Mouse (Mus musculus): ENCODE results near the gene AC161166.1.
"Not testable (repeated sequence)": the region's sequence is repeated elsewhere in the genome, so short reads cannot be mapped to it uniquely, and the experiment has no call there.

AC161166.1 gene

DNA sequence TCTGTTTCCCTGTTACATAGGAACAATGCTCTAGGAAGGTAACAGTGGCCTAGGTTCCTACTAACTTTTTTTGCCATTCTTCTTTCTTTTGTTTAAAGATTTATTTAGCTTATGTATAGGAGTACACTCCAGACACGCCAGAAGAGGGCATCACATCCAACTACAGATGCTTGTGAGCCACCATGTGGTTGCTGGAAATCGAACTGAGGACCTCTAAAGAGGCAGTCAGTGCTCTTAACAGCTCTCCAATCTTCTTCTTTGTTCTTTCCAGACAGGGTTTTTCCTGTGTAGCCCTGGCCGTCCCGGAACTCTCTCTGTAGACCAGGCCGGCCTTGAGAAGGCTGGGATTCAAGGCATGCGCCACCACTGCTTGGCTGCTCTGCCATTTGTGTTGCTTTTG is 12.7 kb upstream of the AC161166.1 start:
- no peak for DNase-seq

DNA sequence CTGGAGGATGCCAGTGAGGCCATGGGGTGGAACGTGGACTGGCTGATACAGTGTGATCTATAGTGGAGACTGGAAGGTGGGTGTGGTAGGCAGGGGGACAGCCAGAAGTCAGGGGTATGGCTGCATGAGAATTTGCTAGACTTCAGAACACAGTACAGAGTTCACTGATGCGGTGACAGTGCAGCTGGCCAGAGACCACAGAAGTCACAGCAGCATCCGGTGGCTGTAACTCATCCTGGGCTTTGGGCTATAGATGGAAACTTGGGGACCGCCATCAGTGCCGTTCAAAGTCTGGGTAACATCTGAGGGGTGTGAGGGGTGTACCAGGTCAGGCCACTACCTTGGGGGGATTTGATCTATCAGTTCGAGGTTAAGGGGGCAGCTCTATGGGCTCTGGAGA is 11.5 kb upstream of the AC161166.1 start:
- no peak for DNase-seq

DNA sequence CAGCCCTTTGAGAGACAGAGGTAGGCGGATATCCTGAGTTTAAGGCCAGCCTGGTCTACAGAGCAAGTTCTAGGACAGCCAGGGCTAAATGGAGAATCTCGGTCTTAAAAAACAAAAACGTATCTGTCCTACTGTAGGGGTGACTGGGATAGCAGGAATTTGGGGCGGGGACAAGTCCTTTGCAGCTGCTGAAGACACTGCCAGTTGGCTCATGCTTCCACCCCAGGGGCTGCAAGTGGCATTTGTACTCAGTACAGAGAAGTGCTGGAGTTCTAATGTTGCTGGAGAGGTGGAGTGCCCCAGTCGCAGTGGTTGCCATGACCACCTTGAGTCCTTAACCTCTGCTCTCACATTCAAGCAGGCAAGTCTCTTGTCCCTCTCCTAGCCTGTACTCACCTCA is 10.6 kb upstream of the AC161166.1 start:
- no peak for DNase-seq

DNA sequence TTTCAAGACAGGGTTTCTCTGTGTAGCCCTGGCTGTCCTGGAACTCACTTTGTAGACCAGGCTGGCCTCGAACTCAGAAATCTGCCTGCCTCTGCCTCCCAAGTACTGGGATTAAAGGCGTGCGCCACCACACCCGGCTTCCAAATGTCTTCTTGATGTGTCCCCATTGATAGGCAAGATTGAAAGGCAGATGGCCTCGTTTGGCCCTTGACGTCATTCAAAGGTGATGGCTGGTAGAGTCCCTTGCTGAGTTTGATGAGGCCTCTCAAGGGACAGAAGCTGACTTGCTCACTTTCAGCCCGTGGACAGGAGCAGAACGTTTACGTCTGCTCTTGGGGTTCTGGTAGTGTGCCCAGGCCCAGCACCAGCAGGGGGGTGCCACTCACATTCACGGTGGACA is 7.8 kb upstream of the AC161166.1 start:
- DNase-seq, result not testable (repeated sequence)

DNA sequence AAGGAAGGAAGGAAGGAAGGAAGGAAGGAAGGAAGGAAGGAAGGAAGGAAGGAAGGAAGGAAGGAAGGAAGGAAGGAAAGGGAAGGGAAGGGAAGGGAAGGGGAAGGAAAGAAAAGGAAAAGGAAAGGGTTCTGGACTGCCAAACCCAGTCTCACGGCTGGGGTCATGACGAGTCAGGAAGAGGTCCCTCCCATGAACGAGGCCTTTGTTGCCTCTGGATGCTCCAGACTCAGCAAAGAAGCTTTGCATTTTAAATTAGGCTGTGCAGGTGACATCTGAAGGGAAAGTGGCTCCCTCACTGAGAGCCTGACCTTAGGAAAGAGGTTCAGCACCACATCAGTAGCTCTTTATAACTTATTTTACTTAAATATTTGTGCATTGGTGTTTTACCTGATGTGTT is 6.9 kb upstream of the AC161166.1 start:
- DNase-seq, result no peak

DNA sequence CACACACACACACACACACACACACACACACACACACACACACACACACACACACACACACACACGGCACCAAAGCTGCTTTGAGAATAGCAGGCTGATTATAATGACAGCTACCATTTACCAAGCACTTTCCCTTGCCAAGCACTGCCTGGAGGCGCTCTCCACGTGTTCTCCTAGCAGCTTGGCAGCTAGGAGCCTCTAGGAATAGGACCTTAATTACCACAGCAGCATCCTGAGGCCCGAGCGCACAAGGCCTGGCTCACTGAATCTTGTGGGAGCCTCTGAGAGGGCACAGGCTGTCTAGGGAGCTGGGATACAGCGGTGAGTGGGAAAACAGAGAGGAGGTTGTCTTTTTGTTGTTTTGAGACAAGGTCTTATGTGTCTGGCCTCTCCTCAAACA is 5.4 kb upstream of the AC161166.1 start:
- DNase-seq, result no peak

DNA sequence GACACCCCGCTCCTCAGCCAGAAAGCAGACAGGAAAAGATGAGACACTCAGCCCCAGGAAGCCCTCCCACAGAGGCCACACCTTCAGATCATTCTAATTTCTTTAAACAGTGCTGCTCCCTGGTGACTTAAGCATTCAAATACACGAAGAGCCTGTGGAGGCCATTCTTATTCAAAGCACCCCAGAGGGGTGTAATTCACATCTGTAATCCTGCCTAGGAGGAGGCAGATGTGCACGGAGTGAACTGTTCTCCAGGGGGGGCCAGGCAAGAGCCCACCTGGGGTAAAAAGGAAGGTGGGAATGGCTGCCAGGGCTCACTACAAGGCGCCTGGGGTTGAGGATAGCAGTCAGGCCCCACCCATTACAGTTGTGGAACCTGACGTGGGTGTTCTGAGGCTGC is 4.8 kb upstream of the AC161166.1 start:
- no peak for DNase-seq

DNA sequence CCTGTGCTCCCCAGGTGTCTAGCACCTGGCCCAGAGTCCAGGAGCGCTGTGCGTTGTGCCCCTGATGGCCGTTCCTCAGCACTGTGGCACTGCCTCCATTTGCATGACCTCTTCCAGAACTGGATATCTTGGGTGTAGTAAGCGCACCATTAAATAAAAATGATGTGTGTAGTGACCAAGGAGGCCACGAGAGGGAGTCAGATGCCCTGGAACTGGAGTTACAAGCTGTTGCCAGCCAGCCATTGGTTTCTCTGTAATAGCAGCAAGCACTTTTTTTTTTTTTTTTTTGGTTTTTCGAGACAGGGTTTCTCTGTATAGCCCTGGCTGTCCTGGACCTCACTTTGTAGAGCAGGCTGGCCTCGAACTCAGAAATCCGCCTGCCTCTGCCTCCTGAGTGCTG is 4.1 kb upstream of the AC161166.1 start:
- peak; percentile 64 for DNase-seq

DNA sequence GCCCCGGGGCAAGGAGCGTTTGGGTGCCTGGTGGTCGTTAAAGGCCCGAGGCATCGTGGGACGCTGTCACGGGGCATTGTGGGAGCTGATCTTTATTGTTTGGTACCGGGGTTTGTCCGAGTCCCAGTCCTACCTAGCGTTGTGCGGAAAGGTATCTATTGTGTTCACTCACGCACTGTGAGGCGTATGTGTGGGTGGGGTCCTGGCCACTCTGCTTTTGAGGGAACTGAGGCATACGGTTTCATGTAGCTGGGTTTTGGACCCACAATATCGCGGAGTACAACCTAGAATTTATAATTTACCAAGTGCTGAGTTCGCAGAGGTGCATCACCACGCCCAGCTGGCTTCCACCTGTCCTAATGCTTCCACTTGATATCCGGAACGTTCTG is 4.5 kb downstream of the AC161166.1 start:
- peak; percentile 32 for DNase-seq

DNA sequence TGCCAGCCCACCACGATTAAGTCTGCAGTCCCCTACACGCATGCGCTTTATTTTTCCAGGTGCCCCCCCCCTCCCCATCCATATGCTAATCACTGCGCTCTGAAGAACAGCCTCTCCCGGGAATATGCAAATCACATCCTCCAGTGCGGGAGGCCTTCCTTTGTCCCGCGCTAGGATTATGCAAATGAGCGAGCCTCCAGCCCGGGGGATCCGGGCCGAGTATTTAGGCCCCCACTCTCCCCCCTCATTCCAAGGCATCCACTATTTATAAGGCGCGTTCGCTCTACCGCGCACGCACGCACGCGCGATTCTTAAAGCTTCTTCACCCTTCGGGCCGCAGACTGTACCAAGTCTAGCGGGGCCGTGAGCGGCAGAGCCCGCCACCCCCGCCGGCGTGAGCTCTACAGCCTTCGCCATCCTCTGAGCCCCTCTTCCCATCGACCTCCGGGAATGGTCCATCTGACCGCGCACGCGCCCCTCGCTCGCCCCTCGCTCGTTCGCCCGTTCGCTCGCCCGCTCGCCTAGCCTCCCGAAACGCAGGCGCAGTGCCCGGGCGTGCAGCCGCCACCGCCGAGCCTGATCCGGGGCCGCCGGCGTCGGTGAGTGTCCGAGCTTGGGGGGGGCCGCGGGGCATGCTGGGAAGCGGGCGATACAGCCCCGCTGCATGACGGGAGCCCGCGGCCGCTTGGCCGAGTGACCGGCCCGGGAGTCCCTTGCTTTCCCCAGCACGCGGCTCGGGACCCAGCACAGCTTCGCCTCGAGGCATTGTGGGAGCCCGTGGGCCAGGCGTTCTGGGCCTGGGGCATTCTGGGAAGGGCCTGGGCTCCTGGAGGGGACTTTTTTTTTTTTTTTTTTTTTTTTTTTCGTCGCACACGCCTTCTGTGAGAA is 5.2 kb downstream of the AC161166.1 start, which contains the start of gene Zfp428:
TSS of gene Zfp428 (plus strand) at position 169 of the 888 bp plus-strand sequence.
- peak; percentile 84 for DNase-seq

DNA sequence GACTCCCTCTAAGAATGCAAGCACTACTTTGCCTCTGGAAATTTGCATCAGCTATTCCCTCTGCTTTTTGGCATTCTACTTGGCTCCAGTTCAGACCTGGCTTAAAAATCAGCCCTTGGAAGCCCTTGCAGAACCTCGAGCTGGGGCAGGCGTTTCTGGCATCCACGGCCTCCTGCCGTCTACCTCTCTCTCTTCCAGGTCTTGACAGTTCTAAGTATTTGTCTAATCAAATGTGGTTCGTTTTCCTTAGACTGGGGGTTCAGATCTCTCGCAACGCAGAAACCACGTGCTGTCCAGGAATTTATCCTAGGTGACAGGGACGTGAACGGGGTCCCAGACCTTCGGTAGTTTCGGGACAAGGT is 5.8 kb downstream of the AC161166.1 start:
- peak; percentile 81 for DNase-seq

DNA sequence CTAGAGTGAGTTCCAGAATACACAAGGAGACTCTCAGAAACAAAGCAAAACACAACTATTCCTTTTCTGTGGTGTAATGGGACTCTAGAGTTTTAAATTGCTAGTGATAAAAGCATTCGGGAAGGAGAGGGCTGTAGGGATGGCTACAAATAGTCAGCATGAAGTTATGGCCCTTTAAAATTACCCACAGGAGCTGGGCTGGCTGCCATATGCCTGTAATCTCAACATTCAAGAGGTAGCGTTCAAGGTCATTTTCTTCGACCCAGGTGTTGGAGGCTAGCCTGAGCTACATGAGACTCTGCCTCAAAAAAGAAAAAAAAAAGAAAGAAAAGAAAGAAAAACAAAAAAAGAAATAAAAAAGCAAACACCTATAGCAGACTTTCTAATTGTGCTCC is 6.2 kb downstream of the AC161166.1 start:
- peak; percentile 50 for DNase-seq

DNA sequence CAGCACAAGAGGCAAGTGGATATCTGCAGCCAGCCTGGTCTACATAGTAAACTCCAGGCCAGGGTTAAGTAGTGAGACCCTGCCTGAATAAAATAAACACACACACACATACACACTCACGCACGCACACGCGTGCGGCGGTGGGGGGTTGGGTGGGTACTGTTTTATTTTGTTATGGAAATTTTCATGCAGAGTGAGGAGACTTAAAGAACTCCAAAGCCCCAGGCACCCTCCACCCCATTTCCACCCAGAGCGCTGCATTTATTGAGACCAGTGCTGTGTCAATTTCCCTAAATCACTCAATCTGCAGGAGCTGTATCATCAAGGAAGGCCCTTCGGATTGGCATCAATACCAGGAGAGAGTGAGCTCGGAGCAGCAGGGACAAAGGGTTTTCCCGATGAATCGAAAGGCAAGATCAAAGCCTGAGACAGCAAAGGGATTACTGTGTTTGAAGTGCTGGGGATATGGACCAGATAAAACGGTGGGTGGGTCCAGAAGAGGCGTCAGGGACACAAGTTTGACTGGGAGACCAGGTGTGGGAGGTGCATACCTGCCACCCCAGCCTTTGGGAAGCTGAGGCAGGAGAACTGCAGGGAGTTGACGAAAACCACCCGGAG is 6.7 kb downstream of the AC161166.1 start:
- no peak for DNase-seq

DNA sequence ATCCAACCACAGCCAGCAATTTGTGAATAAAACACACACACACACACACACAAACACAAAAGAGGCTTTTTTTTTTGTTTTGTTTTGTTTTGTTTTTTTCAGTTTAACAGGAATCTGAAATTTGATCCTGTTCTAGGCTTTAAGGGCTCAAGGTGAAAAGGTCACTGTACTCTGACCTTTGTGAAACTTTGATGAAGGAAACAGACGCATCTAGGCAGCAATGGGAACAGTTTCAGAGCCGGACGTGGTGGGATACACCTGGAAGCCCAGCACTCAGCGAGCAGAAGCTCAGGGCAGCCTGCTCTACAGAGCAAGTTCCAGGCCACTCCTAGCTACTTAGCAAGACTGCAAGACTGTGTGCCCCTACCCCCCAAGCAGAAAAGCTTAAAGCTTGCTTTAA is 7.4 kb downstream of the AC161166.1 start:
- DNase-seq, result no peak

DNA sequence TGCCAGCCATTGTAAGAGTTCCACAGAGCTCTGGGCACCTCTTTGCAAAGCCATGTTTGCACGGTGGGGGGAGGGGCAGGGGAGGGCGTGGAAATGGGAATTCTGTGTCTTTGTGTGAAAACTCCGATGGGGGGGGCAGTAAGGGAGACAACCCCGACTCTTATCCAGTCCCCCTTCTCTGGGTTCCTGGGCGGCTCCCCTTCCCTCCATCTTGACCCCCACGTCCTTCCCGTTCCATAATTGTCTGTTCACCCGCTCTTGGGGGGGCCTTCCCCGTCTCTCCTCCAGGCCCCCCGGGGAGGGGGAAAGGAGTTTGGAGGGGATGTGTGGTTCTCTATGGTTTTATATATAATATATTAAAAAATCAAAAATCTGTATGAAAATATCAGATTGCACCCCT is 8.3 kb downstream of the AC161166.1 start:
- DNase-seq, result no peak

DNA sequence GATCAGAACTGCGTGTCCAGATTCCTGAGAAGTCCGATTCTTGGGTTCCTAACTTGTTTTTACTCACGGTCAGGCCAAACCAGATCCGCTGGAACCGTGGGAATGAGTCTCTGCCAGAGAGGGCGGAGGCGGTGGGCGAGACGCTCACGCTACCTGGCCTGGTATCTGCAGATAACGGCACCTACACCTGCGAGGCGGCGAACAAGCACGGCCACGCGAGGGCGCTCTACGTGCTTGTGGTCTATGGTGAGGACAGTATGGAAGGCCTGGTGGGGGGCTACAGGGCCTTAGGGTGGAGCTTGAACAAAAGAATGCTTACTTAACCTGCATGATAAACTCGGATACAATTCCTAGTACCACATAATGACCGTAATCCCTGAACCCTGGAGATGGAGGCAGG is 10.8 kb downstream of the AC161166.1 start:
- no peak for DNase-seq

DNA sequence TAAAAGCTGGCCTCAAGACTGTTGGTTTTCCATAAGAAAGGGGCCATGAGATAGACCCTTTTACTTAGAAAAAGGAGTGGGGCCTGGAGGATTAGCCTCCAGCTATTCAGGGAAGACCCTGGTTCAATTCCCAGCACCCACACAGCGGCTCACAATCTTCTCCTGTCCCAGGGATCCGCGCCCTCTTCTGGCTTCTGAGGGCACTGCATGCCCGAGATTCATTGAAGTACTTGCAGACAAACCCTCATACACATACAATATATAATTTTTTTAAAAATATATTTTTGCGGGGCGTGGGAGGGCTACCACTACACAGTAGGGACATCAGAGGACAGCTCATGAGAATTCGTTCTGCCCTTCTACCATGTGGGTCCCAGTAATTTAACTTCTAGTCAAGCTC is 11.3 kb downstream of the AC161166.1 start:
- DNase-seq, result no peak

DNA sequence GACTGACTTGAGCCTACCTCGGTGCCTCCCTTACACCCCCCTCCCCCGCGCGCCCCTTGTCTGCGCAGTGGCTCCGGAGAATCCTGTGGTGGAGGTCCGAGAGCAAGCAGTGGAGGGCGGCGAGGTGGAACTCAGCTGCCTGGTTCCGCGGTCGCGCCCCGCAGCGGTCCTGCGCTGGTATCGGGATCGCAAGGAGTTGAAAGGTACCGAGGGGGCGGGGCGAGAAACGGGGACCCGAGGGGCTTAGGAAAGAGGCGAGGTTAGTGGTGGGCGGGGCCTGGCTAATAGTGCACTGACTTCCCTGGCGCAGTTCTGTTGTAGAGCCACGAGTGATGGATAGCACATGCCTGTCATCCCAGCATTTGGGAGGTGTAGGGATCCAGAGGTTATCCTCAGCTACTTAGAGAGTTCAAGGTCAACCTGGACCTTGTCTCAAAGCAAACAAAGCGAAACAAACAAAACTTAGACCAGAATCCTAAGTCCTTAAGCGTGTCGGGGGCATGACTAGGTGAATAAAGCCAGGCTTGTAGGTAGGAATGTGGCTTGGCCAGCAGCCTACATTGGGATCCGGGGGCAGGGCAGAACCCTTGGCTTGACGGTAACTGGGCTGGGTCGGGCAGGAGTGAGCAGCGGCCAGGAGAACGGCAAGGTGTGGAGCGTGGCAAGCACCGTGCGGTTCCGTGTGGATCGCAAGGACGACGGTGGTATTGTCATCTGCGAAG is 12.2 kb downstream of the AC161166.1 start:
- peak; percentile 33 for DNase-seq

DNA sequence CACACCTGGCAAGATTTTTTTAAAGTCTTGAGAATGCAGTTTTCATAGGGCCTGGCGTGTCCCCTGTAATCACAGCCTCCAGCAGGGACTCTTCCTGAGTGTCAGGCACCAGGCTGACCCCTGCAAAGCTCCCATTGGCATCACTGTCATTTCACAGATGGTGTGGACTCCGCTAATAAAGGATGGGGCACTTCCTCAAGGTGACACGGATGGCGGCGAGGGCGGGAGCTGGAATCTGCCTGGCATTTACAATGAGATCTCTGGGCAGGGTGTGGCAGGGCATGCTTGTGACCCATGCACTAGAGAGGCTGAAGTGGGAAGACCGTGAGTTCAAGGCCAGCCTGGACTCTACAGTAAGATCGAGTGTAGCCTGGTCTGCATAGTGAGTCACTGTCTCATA is 24.0 kb downstream of the AC161166.1 start:
- no peak for DNase-seq

DNA sequence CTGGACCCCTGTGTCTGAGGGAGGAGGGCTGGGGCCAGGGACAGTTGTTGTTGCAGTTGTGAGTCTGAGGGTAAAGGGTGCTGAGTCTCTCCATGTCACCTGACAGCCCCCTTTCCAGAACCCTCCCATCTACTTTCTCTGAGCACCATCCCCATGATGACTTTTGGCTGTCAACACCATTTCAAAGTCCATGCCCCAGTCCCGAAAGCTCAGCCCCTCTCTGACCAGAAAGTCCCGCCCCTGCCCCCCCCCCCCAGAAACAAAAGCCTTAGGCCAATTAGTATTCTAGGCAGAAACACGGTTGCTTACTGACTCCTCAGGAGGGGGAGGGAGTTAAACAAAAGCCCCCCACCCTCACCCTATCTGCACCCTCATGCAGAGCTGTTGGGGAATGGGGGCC is 24.9 kb downstream of the AC161166.1 start:
- DNase-seq, result no peak

DNA sequence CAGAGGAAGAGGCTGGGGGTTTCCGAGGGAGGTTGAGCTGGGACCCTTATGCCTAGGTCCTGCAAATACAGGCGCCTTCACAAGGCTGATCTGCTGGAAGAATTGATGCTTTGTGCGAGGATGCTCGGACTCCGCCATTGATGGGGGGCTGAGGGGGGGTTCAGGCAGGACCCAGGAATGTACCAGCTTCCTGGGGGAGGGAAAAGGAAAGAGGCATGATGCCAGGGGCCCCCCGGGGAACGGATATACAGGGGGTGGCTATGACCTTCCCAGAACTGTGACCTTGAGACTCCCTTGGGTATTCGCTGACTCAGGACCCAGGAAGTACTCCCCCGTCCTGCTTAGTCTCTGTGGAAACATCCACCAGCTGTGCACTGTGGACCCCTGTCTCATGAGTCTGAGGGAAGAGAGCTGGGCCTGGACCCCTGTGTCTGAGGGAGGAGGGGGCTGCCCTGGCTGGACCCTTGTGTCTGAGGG is 25.6 kb downstream of the AC161166.1 start:
- no peak for DNase-seq

DNA sequence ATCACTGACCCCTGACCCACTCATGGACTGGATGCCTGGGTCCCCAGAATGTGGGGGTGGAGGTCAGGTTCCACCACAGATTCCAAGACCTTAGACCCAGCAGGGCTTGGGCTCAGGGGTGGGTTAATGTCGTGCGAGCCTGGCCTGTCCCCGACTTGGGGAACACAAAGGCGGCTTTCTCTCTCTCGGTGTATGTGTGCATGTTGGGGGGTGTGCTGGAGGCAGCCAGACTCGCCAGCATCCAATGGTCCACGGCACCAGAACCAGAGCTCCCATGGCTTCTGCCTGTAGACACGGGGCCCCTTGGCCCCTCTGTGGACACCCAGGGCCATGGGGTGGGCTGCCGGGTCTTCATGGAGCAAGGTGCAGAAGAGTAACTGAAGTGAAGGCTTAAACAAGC is 26.8 kb downstream of the AC161166.1 start:
- DNase-seq, result no peak

DNA sequence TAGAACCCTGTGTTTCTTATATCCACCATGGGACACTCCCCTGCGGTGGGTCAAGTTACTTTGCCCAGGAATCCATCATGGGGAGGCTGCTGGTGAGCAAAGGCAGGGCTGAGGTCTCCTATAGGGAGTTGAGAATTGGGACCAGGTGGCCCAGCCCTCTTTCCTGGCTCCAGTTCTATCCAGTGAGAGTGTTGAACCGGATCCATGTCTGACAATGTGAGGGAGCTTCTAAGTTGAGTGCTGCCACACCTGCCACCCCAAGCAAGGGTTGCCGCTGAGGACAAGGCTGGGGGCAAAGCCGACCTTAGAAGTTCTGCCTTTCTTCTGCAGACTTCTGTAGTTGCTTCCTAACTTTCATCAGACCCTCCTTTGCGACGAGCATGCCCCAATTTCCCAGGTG is 29.0 kb downstream of the AC161166.1 start:
- DNase-seq, result not testable (repeated sequence)
